Mouse (Mus musculus): ENCODE measurements around the gene Fat3.

Fat3 gene

DNA sequence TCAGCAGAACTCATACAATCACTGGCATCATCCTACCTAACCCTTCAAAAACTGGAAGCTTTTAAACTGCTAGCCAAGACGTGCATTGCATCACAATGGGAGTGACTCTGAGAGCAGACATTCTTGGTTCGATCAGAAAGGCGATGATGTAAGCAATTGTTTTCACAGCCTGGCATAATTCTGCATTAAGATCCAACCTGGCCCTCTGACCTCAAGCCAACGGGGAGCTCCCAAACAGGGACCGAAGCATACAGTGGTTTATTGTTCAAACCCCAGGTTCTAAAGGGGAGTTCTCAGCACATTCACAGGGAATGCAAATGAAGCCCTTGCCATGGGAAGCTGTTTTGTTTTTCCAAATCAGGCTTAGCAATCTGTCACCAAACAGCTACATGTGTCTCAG lies 63.3 kb downstream of the Fat3 start:
- no peak for DNase-seq (ENCODE audit: low spot score)

DNA sequence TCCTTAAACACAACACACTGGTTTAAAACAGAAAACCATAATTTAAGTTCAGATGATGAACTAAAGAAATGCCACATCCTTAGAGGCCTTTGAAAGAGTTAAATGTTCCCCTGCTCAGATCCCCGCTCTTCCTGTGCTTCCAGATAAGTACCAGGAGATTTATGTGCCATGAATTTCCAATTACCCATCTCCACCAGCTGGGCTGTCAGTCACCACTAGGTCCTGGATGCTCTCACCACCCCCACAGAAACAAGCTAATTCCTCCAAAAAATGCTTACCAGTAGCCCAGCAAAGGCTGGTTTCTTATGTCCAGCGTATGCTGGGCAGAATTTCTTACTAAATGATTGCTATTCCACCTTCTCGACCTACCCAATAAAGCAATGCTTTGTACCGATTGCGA lies 72.5 kb downstream of the Fat3 start:
- no peak for DNase-seq (ENCODE audit: low spot score)

DNA sequence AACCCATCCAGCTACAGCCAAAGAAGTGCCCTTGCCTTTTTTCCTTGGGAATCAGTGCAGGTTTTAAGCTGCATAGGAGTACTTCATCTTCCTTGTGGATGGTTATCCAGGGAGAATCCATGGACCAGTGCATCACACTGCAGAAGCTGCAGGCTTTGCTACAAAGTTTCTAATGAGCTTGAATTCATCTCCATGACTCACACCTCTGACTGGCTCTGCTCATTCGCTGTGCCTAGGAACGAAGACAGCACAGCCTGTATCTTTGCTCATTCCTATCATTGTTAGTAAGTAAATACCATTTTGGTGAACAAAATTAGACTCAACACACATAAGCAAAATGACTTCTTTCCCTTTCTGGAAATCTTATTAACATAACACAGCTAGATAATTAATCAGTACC lies 78.4 kb downstream of the Fat3 start:
- DNase-seq (ENCODE audit: low spot score) = no peak

DNA sequence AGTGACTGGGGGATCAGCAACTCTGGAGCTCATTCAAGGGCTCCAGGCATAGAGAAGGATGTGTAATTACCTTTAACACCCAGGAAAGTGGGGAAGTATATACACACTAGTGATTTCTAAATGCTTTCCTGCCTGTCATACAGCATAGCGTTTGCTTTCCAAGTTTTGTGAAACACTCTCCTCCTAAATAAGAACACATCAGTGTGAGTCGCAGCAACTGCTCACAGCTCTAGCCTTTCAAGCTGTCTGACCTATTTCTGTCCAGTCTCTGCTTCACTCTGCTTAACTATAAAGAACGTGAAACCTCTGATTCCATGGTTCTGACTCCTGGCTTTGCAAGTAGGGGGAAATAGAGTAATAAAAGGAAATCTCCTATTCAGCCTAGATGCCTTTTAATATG lies 98.3 kb downstream of the Fat3 start:
- no peak for DNase-seq (ENCODE audit: low spot score)

DNA sequence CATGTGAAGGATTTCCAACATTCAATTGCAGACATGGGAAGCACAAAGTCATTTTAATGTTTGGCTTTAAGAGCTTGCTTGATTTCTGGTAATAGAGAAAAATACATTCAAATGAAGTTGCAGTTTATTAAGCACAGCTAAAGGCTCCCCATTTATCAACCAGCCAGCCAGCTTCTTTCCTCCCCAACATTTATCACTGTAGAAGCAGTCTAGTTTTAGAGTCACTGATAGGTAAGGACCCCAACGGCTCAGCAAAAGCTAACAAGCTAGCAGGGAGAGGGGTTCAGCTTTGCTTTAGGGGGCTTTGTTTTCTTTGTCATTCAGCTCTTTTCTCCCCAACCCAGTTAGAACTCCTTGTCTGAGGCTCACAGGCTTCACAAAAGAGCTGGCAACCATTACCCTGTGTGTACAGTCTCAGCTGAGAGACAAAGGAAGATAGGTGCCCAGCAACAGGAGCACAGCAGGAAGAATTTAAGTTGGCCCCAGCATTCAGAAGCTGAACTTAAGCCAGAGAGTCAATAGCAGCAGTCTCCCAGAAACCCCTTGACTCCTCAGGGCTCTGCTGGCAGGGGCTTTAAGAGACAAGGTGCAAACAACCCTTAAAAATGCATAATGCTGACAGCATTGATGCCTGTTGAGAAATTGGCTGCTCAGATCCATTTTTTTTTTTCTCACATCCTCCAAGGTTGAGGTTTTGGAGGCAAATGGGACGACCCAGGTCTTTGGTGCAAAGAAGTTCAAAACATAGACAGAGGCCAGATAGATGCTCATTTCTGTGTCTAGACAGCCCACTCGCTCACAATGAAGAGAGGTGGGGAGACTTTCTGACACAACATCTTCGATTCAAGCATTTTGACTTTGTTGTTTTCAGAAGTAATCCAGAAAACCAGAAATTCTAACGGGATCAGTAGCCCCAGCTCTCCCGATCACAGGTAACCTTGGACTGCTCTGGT lies 102.1 kb downstream of the Fat3 start:
- DNase-seq (ENCODE audit: low spot score) = no peak

DNA sequence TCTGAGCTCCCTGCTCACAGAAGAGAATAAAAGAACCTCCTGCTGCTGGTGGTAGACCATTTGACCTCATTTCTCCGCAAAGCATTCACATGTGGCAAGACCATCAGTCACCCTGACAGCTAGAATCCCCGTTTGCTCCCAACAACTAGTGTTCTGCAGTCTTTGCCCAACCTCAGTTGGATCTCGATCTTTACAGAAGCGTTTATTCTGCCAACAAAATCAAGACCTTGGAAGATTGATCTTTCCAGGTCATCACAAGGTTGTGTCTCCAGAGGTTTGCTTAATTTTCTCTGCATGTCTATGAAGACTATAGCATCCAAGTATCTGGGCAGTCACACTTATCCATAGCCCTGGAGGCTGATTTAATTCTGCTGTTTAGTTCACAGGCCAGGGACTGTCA lies 111.9 kb downstream of the Fat3 start:
- no peak for DNase-seq (ENCODE audit: low spot score)

DNA sequence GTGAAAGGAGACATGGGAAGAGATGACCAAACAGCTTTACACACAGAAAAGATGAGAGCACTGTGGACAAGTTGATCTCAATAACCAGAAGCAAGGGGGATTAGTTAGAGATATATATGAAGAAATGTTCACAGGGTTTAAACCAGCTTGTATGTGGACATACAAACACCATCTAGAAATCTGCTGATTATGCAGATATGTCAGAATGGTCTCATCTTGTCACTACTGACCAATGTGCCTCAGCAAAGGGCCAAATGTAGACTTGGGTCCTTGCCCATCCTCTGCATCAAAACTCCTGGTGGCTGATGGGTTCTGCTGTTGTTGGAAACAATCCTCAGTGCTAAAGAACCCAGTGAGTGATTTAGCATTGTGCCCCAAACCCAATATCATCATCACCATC lies 113.6 kb downstream of the Fat3 start:
- DNase-seq (ENCODE audit: low spot score) = no peak

DNA sequence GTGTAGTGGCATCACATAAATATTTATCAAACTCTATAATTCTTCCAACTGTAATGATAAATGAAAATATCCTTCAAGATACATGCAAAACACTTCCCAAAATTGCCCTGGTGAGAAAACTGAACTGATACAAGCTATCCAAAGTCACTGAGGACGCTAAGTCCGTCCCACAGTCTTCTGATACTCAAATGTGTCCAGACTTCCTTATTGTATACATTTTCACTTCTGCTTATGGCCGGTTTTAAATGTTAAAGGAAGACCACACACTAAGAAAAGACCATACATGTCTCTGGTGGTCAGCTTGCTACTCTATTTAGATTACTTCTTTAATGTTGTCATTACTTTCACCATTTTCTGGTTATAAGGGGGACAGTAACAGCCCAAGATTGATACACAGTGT lies 137.4 kb downstream of the Fat3 start:
- DNase-seq (ENCODE audit: low spot score) = no peak

DNA sequence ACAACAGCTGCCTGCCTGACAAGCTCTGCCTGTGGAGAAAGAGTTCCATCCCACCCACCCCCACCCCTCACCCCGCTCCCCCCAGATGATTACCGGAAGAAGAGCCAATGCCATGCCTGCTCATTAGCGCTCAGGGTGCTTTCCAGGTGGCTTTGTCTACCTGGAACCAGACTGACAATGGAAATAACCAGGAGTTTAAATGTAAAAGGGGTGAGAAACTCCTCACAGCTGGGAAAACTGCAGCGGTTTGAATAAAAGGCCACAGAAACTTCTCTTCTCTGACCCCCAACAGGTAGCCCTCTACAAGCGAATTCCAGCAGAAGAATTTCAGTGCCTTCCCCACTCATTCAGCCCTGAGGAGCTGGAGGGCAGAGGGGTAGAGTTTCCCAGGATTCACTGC lies 139.3 kb downstream of the Fat3 start:
- DNase-seq (ENCODE audit: low spot score) = no peak

DNA sequence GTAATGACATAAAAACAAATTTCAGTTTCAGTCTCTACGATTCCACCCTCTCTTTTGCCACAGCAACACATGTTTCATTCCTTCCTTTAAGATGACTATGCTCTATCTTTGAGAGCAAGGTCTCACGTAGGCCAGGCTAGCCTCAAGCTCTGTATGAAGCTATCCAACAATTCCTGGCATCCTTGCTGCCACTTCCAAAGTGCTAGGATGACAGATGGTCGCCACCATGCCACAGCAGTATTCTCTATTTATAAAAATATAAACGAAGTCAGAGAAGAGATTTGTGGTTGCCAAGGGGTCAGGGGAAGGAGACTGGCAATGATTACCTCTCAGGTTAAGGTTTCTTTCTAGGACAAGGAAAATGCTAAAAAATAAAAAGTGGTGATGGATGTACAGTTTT lies 144.4 kb downstream of the Fat3 start:
- no peak for DNase-seq (ENCODE audit: low spot score)

DNA sequence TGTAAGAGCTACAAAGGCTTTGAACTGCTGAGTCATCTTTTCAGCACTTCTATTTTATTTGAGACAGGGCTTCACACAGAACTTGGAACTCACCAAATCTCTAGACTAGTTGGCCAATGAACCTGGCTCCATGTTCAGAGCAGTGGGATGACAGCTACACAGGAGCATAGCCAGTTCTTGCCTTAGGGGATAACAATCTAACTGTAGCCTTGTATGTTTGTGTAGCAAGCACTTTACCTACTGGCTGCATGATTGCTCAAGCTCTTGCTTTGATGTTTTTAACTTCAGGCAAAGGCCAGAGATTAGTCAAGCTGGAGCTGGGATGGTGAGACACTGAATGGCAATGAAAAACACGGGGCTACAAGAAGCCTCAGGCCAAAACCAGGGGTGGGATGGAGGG lies 146.2 kb downstream of the Fat3 start:
- no peak for DNase-seq (ENCODE audit: low spot score)

DNA sequence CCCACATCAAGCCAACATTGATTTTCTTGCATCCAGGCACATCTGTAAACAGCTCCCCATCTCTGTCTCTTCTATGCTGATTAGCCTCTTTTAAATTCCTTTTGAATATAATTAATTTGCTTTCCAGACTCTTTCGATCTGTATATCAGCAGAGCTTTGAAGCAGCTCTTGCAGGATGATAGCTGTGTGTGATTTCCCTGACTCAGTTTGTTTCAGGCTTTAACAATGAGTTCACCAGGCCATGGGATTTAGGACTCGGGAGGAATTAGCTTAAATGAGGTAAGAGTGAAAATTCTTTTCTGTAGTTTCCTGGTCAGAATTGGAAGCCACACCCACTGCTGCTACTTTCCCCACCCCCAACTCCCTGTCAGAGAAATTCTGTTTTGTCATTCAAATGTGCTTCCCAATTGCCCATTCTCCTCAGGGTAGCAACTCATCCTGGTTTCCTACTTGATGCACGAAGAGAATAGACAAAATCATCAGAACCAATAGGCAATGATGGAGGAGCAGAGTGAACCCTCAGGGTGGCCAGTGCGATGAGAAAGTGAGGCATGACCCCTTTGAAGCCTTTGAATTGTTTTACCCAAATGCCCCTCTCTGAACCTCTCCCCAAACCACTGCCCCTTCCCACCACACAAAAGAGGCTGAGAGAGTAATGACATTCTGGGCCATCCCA lies 147.9 kb downstream of the Fat3 start:
- no peak for DNase-seq (ENCODE audit: low spot score)

DNA sequence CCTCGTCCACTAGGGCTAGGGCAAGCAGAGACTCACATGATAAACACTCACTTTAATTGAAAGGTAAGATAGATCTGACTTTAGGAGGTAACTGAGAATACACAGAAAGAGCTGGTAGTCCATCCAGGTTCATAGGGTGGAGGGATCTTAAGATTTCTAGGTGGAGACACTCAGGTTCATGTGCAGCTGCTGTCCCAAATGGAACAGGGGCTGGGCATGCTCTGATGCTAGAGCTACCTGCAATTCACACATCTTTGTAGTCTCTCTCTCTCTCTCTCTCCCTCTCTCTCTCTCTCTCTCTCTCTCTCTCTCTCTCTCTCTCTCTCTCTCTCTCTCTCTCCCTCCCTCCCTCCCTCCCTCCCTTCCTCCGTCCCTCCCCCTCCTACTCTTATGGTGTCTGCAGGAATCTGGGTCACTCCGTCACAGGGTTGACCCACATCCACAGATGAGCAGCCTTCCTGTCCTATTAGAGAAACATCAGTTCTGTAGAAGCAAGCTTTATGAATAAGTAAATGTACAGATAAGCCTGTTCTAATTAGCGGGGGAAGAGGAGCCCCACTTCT lies 148.5 kb downstream of the Fat3 start:
- DNase-seq (ENCODE audit: low spot score) = no peak

DNA sequence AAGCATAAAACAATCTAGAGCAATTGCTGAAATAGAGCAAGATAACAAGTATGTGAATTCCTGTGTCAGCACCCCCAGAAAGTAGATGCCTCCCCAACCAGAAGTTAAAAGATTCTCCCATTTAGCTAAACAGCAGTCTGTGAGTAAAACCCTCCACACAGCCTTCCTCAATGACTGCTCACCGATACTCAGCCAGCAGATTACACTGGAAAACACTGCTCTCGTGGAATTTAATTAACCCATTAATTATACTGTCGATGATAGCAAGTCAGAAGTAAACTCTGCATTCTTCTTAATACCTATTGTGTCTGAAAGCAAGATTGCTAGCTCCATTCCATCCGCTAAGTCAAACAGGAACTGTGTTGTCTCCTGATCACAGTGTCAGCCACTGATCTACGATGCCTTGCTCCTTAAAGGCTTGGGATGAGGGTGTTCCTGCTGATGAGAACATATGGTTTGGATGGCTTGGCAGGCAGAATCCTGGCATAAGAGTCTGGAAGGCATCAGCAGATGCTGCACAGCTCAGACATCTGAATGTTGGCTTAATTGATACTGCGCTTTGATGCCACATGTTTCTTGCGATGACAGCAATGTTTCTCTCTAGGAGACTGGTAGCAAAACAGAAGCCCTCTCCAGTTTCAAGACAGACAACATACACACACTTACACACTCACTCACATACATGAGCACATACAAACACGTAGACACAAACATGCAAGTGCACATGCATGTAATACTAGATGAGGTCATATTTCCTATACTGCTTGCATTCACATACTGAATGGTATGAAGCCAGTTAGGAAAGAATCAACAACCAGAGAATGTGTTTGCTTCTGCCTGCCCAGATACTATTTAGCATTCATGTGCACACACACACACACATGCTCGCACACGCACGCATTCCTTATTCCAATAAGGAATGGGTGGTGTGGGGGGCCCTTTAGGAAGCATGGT lies 155.9 kb downstream of the Fat3 start:
- DNase-seq (ENCODE audit: low spot score) = no peak

DNA sequence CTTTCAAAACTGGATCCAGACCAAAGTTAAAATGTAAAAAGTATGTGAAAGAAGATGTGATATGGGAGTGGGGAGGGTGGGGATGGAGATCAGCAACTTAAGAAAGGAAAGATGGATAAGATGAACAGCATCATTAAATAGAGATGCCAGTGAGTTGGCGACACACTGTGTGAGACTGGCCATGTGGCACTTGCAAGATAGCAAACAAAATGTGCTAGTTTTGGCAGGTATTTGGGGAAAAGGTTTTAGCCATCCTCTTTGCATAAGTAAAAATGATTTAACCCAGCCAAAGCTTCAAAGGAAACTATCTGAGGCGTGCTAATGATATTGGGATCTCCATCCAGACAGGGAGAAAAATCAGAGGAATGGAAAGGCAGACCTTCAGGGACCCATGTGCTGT lies 157.9 kb downstream of the Fat3 start:
- no peak for DNase-seq (ENCODE audit: low spot score)

DNA sequence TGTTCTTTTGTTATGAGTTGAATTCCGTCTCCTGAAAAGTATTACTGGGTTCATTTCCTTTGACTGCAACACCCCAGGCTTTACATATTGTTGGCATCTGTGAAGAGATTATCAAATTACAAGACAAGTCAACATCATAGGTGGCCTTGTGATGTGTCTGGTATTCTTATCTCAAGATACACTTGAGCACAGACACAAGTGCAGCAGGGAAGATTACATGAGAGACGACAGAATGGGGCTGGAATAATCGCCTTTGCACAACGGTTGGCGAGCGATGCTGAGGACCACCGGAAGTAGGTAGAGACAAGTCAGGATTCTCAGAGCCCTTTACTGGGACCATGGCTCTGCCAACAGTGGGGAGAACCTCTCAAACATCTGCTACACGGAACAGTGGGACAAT lies 158.5 kb downstream of the Fat3 start:
- no peak for DNase-seq (ENCODE audit: low spot score)

DNA sequence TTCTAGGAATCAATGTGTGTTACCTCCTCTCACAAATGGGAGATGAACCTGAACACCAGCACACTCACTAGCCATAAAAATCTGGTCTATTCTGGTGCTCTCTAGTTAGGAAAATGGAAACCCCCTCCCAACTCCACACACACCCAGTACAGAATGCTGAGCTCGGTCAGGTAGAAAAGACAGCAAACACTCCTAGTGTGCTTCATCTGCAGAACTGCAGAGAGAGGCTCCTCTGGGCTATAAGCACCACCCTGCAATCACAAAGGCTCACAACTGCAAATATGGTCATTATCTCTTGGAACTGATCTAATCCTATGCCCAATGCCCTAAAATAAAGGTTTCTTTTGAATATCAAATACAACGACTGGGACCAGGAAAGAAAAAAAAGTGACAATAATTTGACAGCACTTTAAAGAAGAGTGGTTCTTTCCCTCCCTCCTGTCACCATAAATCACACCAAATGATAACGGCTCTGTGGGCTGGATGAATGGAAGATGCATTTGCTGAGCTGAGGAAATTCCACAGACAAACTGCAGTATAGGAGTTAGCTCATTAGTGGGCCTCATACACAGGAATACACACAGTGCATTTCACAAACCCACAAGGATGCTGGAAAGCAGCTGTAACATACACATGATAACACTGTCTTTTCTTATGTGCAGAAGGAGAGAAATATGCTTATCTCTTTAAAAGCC lies 170.6 kb downstream of the Fat3 start:
- DNase-seq (ENCODE audit: low spot score) = no peak

DNA sequence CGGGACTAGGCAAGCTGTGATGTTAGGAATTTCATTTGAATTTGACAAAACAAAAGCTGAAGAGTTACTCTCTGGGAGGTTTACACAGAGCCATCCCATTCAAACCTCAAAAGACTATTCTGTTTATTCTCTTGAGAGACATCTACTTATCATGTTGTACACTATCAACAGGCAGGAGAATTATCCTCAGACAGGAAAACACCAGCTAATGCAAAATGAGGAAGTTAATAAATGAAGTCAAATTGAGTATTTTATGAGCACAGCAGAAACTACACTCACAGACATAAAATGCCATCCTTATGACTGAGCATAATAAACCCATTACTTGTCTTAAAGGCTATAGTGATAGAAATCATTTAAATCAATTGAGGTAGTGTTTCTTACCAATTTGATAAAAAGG lies 182.1 kb downstream of the Fat3 start:
- no peak for DNase-seq (ENCODE audit: low spot score)

DNA sequence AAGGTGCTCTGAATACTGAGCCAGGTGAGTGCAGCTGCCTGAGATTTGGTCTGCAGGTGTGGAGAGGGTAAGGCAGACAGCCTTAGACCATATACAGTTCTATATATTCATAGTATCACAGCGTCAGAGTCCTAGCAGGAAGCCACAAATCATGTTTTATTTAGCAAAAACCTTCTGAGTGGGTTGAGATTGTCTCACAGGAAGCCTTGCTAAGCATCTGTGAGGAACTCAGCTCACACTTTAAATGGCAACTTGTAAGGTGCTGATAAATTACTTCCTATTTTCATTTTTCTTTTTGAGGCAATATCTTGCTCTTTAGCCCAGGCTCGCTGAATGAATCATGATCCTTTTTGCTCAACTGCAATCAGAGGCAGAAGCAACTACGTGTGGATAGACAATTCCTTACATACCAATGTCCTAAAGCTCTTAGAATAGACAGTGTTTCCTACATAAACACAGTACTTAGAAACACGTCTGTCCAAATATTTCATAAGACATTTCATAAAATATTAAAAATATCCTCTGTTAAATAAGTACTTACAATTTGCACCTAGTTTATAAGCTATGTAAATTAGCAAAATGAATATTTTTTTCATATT lies 188.4 kb downstream of the Fat3 start:
- no peak for DNase-seq (ENCODE audit: low spot score)

DNA sequence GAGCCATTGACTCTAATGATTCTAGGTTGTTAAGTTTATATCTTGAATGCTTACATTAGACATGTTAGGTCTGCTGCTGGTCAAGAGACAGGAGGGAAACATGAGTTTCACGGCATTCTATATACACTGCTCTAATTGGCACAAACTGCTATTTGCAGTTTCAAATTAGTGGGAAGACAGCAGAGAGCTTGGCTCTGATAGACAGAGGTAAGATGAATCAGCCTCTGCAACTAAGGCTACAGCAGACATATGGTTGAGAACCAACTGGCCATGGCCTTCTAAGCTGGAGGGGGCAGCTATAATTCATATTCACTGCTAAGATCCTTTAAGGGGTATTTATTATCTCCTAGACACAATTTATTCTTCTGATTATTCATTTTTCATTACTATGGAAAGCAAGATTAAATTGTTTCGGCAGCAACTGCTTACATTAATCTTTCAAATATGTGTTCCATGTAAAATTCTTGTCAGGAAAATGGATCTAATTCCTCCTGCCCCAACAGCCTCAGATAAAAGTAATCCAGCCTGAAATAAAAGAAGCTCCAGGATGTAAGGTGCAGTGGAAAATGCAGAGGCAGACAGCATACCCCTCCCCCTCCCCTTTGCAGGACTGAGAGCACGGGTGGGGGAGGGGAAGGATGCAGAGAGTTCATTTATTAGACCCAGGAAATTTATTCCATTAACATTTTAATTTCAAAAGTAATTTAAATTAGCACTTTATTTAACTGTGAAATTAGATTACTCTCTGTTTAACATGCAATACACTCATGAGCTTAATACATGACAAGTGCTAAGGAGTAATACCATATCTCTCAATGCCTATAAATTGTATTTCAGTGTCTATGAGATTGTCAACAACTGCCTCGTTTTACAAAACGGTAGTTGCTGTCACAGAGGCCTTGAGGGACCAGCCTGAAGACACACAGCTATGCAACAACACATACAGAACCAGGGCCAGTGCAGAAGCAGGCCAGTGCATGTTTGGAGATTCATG lies 189.9 kb downstream of the Fat3 start:
- DNase-seq (ENCODE audit: low spot score) = no peak

Measured in testis, postnatal 10 days (tissue).